Mouse (Mus musculus): ENCODE results near the gene Tescl.

- no peak for TF ChIP-seq CTCF (IDR thresholded peaks at IDR 0.05; ENCODE audit: borderline replicate concordance, insufficient read depth, low read length)
- TF ChIP-seq POLR2A (IDR thresholded peaks at IDR 0.05; ENCODE audit: low read depth, low read length): no peak
Measured at GRCm38 (mm10) chr7:24335699-24336309, 2.1 kb upstream of the Tescl start.

All from embryonic fibroblast, embryonic 13.5 days (primary cell).